Mouse (Mus musculus) liver, embryonic 14.5 days (tissue): ENCODE data around the gene Gm4513.
"Not testable (repeated sequence)": the region's sequence is repeated elsewhere in the genome, so short reads cannot be mapped to it uniquely, and the experiment has no call there.

Source experiments
- CTCF ChIP-seq: IDR thresholded peaks from 2 replicates; pipeline ENCODE4 v1.5.1; 2016; ENCODE audit warnings: antibody characterized with exemption, low read depth, control low read depth
- EP300 ChIP-seq: IDR thresholded peaks from 2 replicates; pipeline ENCODE4 v1.6.1; 2016; ENCODE audit warnings: antibody characterized with exemption, low read depth

GRCm38 (mm10) chr7:20598921-20599320 is at the start of gene Gm4513:
- TF ChIP-seq CTCF, EP300: not testable (repeated sequence)
